Mouse (Mus musculus): ENCODE results near the gene Cbx5.

GRCm38 (mm10) chr15:103180406-103180805 lies 59.2 kb downstream of the Cbx5 start:
- no peak for TF ChIP-seq GATA1 (IDR thresholded peaks at IDR 0.05; ENCODE audit: low read length)
- no peak for TF ChIP-seq TAL1 (IDR thresholded peaks at IDR 0.05; ENCODE audit: low read length)
